Comparison of ENCODE assay signal across 9 mouse cellular contexts in genomic region chr17:56608699-56609098, GRCm38 (mm10). TPM values are rescaled to one million over a fixed set of nuclear protein-coding genes. Genes with fewer than 3 reads are reported as not detected.
DNase-seq lines count a peak whose midpoint lies in the region; ATAC-seq lines count a peak whose summit lies in the region.
"Had no signal": no experiment of that assay in that cellular context is flagged by ENCODE, and none has a peak within 500 bp of the region (broad histone marks: within the 10 kb centered on the region; RNA-seq: fewer than 3 reads in every experiment).

No protein-coding gene starts in this region.

- peak overlapping the region; percentile 72 for H3K4me2 ChIP-seq in kidney, embryonic 16.5 days (replicated peaks; ENCODE audit: low read depth, low read length)
- H3K4me2 ChIP-seq in hindbrain, embryonic 15.5 days: peak overlapping the region; percentile 68
- peak overlapping the region; percentile 90 for H3K4me2 ChIP-seq in midbrain, embryonic 16.5 days (ENCODE audit: low read length)

- H3K9me3 ChIP-seq in kidney, embryonic 16.5 days (ENCODE audit: low read length): no peaks in the 10 kb centered on the region
- no peaks in the 10 kb centered on the region for H3K9me3 ChIP-seq in embryonic facial prominence, embryonic 10.5 days
- no peaks in the 10 kb centered on the region for H3K9me3 ChIP-seq in hindbrain, embryonic 15.5 days
- H3K9me3 ChIP-seq in midbrain, embryonic 16.5 days (replicated peaks; ENCODE audit: control insufficient read depth, low read length, poor library complexity, severe bottlenecking): no peaks in the 10 kb centered on the region

- intact Hi-C loops in left cerebral cortex, postnatal 36 days (cut with DNase I): no loop called here

- peak overlapping the region; percentile 77 for H3K9ac ChIP-seq in kidney, embryonic 16.5 days (replicated peaks; ENCODE audit: low read length)
- peak overlapping the region; percentile 71 for H3K9ac ChIP-seq in hindbrain, embryonic 15.5 days
- peak overlapping the region; percentile 87 for H3K9ac ChIP-seq in midbrain, embryonic 16.5 days (ENCODE audit: low read depth, low read length)

- H3K27me3 ChIP-seq in kidney, embryonic 16.5 days (ENCODE audit: insufficient read depth, low read length): no peaks in the 10 kb centered on the region
- H3K27me3 ChIP-seq in embryonic facial prominence, embryonic 10.5 days (replicated peaks; ENCODE audit: low read depth, poor library complexity, severe bottlenecking): no peaks in the 10 kb centered on the region
- no peaks in the 10 kb centered on the region for H3K27me3 ChIP-seq in hindbrain, embryonic 15.5 days
- no peaks in the 10 kb centered on the region for H3K27me3 ChIP-seq in midbrain, embryonic 16.5 days (ENCODE audit: control insufficient read depth, insufficient read depth, low read depth, low read length)

- peak overlapping the region; percentile 66 for H3K4me3 ChIP-seq in kidney, embryonic 16.5 days (ENCODE audit: low read length)
- peak overlapping the region; percentile 76 for H3K4me3 ChIP-seq in embryonic facial prominence, embryonic 10.5 days
- H3K4me3 ChIP-seq in hindbrain, embryonic 15.5 days: peak overlapping the region; percentile 63
- peak overlapping the region; percentile 57 for H3K4me3 ChIP-seq in midbrain, embryonic 16.5 days (ENCODE audit: low read depth, low read length)

- H3K4me1 ChIP-seq in kidney, embryonic 16.5 days (ENCODE audit: insufficient read depth, low read length): peaks cover 22% of the 10 kb centered on the region
- peaks cover 39% of the 10 kb centered on the region for H3K4me1 ChIP-seq in embryonic facial prominence, embryonic 10.5 days
- peaks cover 32% of the 10 kb centered on the region for H3K4me1 ChIP-seq in hindbrain, embryonic 15.5 days (replicated peaks)
- H3K4me1 ChIP-seq in midbrain, embryonic 16.5 days (ENCODE audit: control insufficient read depth, insufficient read depth, low read length): peaks cover 15% of the 10 kb centered on the region

- no peak overlapping the region for H3K27ac ChIP-seq in kidney, embryonic 16.5 days (ENCODE audit: low read length)
- peak overlapping the region; percentile 88 for H3K27ac ChIP-seq in embryonic facial prominence, embryonic 10.5 days (replicated peaks)
- peak overlapping the region; percentile 89; the same call in 1 of the 2 replicates for H3K27ac ChIP-seq in hindbrain, embryonic 15.5 days (replicated peaks)
- H3K27ac ChIP-seq in midbrain, embryonic 16.5 days (ENCODE audit: low read length): 0 out of 2 replicates have a peak overlapping the region, but pooled peaks have one; percentile 2

- DNase-seq in kidney, adult 8-10 months: no peak
- DNase-seq in embryonic facial prominence, embryonic 10.5 days (ENCODE audit: low spot score): no peak
- DNase-seq in urinary bladder, postnatal 25 days (ENCODE audit: low spot score): no peak
- no peak for DNase-seq in left cerebral cortex, postnatal 36 days (ENCODE audit: low spot score in 2 of 2)
- no peak for DNase-seq in left cerebral cortex, adult 18-20 months (ENCODE audit: low spot score in 2 of 2)
- DNase-seq: lung, postnatal 36 days had no signal

- peaks cover 39% of the 10 kb centered on the region for H3K36me3 ChIP-seq in kidney, embryonic 16.5 days (ENCODE audit: insufficient read depth, low read length)
- peaks cover 45% of the 10 kb centered on the region for H3K36me3 ChIP-seq in embryonic facial prominence, embryonic 10.5 days (replicated peaks)
- H3K36me3 ChIP-seq in hindbrain, embryonic 15.5 days: peaks cover 36% of the 10 kb centered on the region
- peaks cover 30% of the 10 kb centered on the region for H3K36me3 ChIP-seq in midbrain, embryonic 16.5 days (ENCODE audit: control insufficient read depth, insufficient read depth, low read length)

- 42% methylated on average over 5 of the region's 5 CpGs for WGBS in kidney, embryonic 16.5 days
- WGBS in embryonic facial prominence, embryonic 10.5 days: 60% methylated on average over 5 of the region's 5 CpGs
- WGBS in hindbrain, embryonic 15.5 days: 57% methylated on average over 5 of the region's 5 CpGs
- 69% methylated on average over 5 of the region's 5 CpGs for WGBS in midbrain, embryonic 16.5 days

- ATAC-seq in kidney, embryonic 16.5 days (ENCODE audit: low FRiP score, low TSS enrichment): no peak
- ATAC-seq in hindbrain, embryonic 15.5 days (ENCODE audit: low FRiP score, low read depth): no peak
- ATAC-seq in midbrain, embryonic 16.5 days: no peak

RNA-seq across cellular contexts. Expression of gene 2410015M20Rik, which starts 0.9 kb away (rescaled TPM):
- 242 and 284 TPM in 2 replicates for polyA plus RNA-seq in kidney, embryonic 16.5 days (2015; fragmentation: Nextera tagmentation; extraction: Ambion mirVana)
- polyA plus RNA-seq in embryonic facial prominence, embryonic 10.5 days (2016; fragmentation: Nextera tagmentation; extraction: Ambion mirVana): 190 and 205 TPM in 2 replicates
- polyA plus RNA-seq in hindbrain, embryonic 15.5 days (2015; fragmentation: Nextera tagmentation; extraction: Ambion mirVana): 180 and 193 TPM in 2 replicates
- 171 and 182 TPM in 2 replicates for polyA plus RNA-seq in midbrain, embryonic 16.5 days (2015; fragmentation: Nextera tagmentation; extraction: Ambion mirVana)
- total RNA-seq in left cerebral cortex, postnatal 36 days (2021): 100 to 1,000 TPM; 120 to 139 TPM
- 100 to 1,000 TPM; 139 to 143 TPM for total RNA-seq in left cerebral cortex, adult 18-20 months (2021)

RNA-seq across cellular contexts. Expression of gene Rpl36, which starts 4.5 kb away (rescaled TPM):
- polyA plus RNA-seq in kidney, embryonic 16.5 days (2015; fragmentation: Nextera tagmentation; extraction: Ambion mirVana): 1,616 and 1,628 TPM in 2 replicates
- polyA plus RNA-seq in embryonic facial prominence, embryonic 10.5 days (2016; fragmentation: Nextera tagmentation; extraction: Ambion mirVana): 1,580 and 1,631 TPM in 2 replicates
- 939 and 1,057 TPM in 2 replicates for polyA plus RNA-seq in hindbrain, embryonic 15.5 days (2015; fragmentation: Nextera tagmentation; extraction: Ambion mirVana)
- polyA plus RNA-seq in midbrain, embryonic 16.5 days (2015; fragmentation: Nextera tagmentation; extraction: Ambion mirVana): 789 and 838 TPM in 2 replicates
- total RNA-seq in left cerebral cortex, postnatal 36 days (2021): 100 to 1,000 TPM; 343 to 401 TPM
- 100 to 1,000 TPM; 405 to 414 TPM for total RNA-seq in left cerebral cortex, adult 18-20 months (2021)

RNA-seq across cellular contexts. Expression of gene Lonp1, which starts 18.0 kb away (rescaled TPM):
- 66.1 and 66.4 TPM in 2 replicates for polyA plus RNA-seq in kidney, embryonic 16.5 days (2015; fragmentation: Nextera tagmentation; extraction: Ambion mirVana)
- polyA plus RNA-seq in embryonic facial prominence, embryonic 10.5 days (2016; fragmentation: Nextera tagmentation; extraction: Ambion mirVana): 56.5 and 59.0 TPM in 2 replicates
- polyA plus RNA-seq in hindbrain, embryonic 15.5 days (2015; fragmentation: Nextera tagmentation; extraction: Ambion mirVana): 44.2 and 49.2 TPM in 2 replicates
- 42.8 and 43.0 TPM in 2 replicates for polyA plus RNA-seq in midbrain, embryonic 16.5 days (2015; fragmentation: Nextera tagmentation; extraction: Ambion mirVana)
- 10 to 100 TPM; 62.7 to 64.1 TPM for total RNA-seq in left cerebral cortex, postnatal 36 days (2021)
- 10 to 100 TPM; 57.1 to 60.6 TPM for total RNA-seq in left cerebral cortex, adult 18-20 months (2021)

RNA-seq across cellular contexts. Expression of gene Catsperd, which starts 19.2 kb away (rescaled TPM):
- polyA plus RNA-seq in kidney, embryonic 16.5 days (2015; fragmentation: Nextera tagmentation; extraction: Ambion mirVana): 1.1 and 1.3 TPM in 2 replicates
- polyA plus RNA-seq in embryonic facial prominence, embryonic 10.5 days (2016; fragmentation: Nextera tagmentation; extraction: Ambion mirVana): 0.73 and 0.77 TPM in 2 replicates
- 1.2 and 1.7 TPM in 2 replicates for polyA plus RNA-seq in hindbrain, embryonic 15.5 days (2015; fragmentation: Nextera tagmentation; extraction: Ambion mirVana)
- polyA plus RNA-seq in midbrain, embryonic 16.5 days (2015; fragmentation: Nextera tagmentation; extraction: Ambion mirVana): 1.8 and 2.1 TPM in 2 replicates
- under 1 TPM; 0.57 to 0.91 TPM for total RNA-seq in left cerebral cortex, postnatal 36 days (2021)
- total RNA-seq in left cerebral cortex, adult 18-20 months (2021): under 1 TPM; 0.84 TPM

RNA-seq across cellular contexts. Expression of gene Safb, which starts 24.1 kb away (rescaled TPM):
- 123 and 133 TPM in 2 replicates for polyA plus RNA-seq in kidney, embryonic 16.5 days (2015; fragmentation: Nextera tagmentation; extraction: Ambion mirVana)
- 158 and 162 TPM in 2 replicates for polyA plus RNA-seq in embryonic facial prominence, embryonic 10.5 days (2016; fragmentation: Nextera tagmentation; extraction: Ambion mirVana)
- polyA plus RNA-seq in hindbrain, embryonic 15.5 days (2015; fragmentation: Nextera tagmentation; extraction: Ambion mirVana): 105 and 116 TPM in 2 replicates
- polyA plus RNA-seq in midbrain, embryonic 16.5 days (2015; fragmentation: Nextera tagmentation; extraction: Ambion mirVana): 121 and 122 TPM in 2 replicates
- total RNA-seq in left cerebral cortex, postnatal 36 days (2021): 100 to 1,000 TPM; 126 to 182 TPM
- total RNA-seq in left cerebral cortex, adult 18-20 months (2021): 100 to 1,000 TPM; 158 to 159 TPM
